Mouse (Mus musculus): ENCODE measurements around the gene Svip.

Gene Svip

GRCm38 (mm10) chr7:51960698-51961374 lies 45.0 kb downstream of the Svip start:
- DNase-seq, result no peak

GRCm38 (mm10) chr7:51957766-51958165 lies 48.1 kb downstream of the Svip start:
- DNase-seq, result no peak

- no peak for DNase-seq
These were observed 50.3 kb downstream of the Svip start for GRCm38 (mm10) chr7:51955424-51956041.
